Mouse (Mus musculus) midbrain, postnatal 0 days (tissue): Measurements from ENCODE around the gene Gm5799. TPM values are rescaled to one million over a fixed set of nuclear protein-coding genes. Genes with fewer than 3 reads are reported as not detected.

Experiments used
- polyA plus RNA-seq: library from polyadenylated mRNA; unstranded; fragments of >200 nt; fragmentation: Nextera tagmentation; extraction: Ambion mirVana; gene quantifications from 2 replicates; pipeline ENCODE4 v1.2.1, GENCODE M21; 2015
- total RNA-seq: library from RNA; depleted of rRNA; stranded (reverse); fragments of >200 nt; gene quantifications from 2 replicates; pipeline ENCODE4 v1.2.3, GENCODE M21; 2014; rRNA removed

The Gm5799 gene
- total and polyA plus RNA-seq, 2 experiments from 2014 or later: not detected

Other genes starting within 250 kb of the Gm5799 start
- not detected in 2 replicates for gene Gm8127, start 249.7 kb upstream of the Gm5799 start, total RNA-seq
- gene Gm8127, start 249.7 kb upstream of the Gm5799 start, polyA plus RNA-seq: not detected in 2 replicates
- gene 1700001F09Rik, start 195.8 kb upstream of the Gm5799 start, total RNA-seq: not detected in 2 replicates
- 0.30 TPM in 1 of 2 replicates, not detected in the other for gene 1700001F09Rik, start 195.8 kb upstream of the Gm5799 start, polyA plus RNA-seq
- gene Gm8138, start 127.2 kb upstream of the Gm5799 start, total RNA-seq: not detected in 2 replicates
- gene Gm8138, start 127.2 kb upstream of the Gm5799 start, polyA plus RNA-seq: not detected in 2 replicates
- not detected in 2 replicates for gene Gm17654, start 35.6 kb downstream of the Gm5799 start, total RNA-seq
- gene Gm17654, start 35.6 kb downstream of the Gm5799 start, polyA plus RNA-seq: 0.11 TPM in 1 of 2 replicates, not detected in the other
- gene Gm10375, start 64.4 kb downstream of the Gm5799 start, total RNA-seq: not detected in 2 replicates
- gene Gm10375, start 64.4 kb downstream of the Gm5799 start, polyA plus RNA-seq: not detected in 2 replicates
- gene Gm8165, start 133.6 kb downstream of the Gm5799 start, total RNA-seq: not detected in 2 replicates
- not detected in 2 replicates for gene Gm8165, start 133.6 kb downstream of the Gm5799 start, polyA plus RNA-seq
- 0.33 and 0.52 TPM in 2 replicates for gene Gm7324, start 154.3 kb downstream of the Gm5799 start, total RNA-seq
- gene Gm7324, start 154.3 kb downstream of the Gm5799 start, polyA plus RNA-seq: 0.88 and 1.2 TPM in 2 replicates
- not detected in 2 replicates for gene Gm16506, start 183.9 kb downstream of the Gm5799 start, total RNA-seq
- gene Gm16506, start 183.9 kb downstream of the Gm5799 start, polyA plus RNA-seq: not detected in 2 replicates
- gene Gm6526, start 204.3 kb downstream of the Gm5799 start, total RNA-seq: not detected in 2 replicates
- gene Gm6526, start 204.3 kb downstream of the Gm5799 start, polyA plus RNA-seq: not detected in 2 replicates
- gene Gm8180, start 241.2 kb downstream of the Gm5799 start, total RNA-seq: not detected in 2 replicates
- not detected in 2 replicates for gene Gm8180, start 241.2 kb downstream of the Gm5799 start, polyA plus RNA-seq